Mouse (Mus musculus) spleen, postnatal 4 days (tissue): ENCODE measurements at regions not wholly inside any gene's neighbourhood (a gene's known extent, or its start where the extent isn't known, plus 50 kb on each side); places are given as distances from the start of the nearest gene placed in this dataset.

Source experiments
- DNase-seq, 2 experiments: peaks; one replicate each; pipeline ENCODE4 v3.0.0; 2022; ENCODE audit warnings: low spot score in 2 of 2

DNA sequence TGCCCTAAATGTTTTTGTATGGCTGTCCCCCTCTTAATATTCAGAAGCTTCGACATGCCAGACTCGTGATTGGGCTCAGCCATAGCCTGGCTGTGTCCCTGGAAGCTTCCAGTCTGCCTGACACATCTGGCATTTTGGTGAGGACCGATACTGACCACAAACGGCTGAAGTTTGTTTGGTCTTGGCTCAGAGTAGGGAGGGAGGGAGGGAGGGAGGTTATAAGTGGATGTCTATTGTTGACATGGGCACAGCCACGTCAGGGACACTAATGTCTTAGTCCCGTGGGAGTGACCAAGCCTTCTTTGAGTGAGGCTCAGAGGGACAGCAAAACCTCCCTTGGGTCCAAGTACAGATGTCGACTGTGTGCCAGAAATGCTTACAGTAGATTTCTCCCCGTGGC, 151.7 kb downstream of the Chst1 start:
- DNase-seq = no peak

- no peak for DNase-seq
Observed at GRCm38 (mm10) chr2:92752156-92752555, 152.6 kb downstream of the Chst1 start.

DNA sequence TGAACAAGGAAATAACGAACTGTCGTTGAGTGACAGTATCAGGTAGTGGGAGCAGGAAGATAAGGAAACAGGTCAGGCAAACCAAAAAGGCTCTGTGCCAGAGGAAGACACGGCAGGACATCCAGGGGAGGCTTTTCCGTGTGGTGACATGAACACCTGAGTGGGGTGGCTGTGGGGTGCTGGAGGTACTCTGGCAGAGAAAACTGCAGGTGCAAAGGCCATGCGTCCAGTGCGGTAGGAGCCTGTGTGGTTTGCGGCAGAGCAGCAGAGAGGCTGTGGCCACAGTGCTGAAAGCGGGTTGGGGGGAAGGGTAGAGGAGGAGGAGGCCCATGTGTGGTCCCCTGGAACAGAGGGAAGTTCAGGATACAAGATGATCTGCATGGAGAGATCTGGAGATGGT, 153.3 kb downstream of the Chst1 start:
- no peak for DNase-seq

DNA sequence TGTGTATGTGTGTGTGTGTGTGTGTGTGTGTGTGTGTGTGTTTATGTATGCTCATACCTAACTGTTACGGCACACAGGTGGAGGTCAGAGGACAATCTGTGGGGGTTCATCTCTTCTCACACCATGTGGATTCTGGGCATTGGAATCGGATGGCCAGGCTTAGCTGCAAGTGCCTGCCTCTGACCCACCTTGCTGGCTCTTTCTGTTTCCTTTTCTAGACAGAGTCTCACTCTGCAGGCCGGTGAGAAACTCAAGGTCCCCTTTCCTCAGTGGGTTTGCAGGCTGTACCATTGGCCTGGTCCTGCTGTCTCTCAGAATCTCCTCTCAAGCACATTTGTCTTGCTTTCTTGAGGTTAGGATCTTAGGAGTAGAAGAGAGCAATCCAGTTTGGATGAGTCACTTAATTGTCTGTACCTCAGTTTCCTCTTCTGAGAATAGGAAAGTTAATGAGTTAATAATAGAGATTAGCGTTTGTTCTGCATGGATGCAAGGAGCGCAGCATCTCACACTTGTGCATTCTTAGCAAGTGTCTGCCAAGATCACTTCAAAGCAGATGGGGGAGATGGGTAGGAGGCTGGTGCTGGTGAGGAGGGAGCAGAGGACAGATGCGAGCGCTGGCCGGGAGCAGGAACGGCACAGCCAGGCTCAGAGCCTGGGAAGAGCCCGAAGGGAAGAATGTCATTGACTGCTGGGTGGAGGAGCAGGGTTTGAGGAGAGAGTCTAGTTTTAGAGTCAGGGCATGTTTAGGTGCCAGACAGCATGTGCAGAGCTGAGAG, 155.2 kb downstream of the Chst1 start:
- no peak for DNase-seq

DNA sequence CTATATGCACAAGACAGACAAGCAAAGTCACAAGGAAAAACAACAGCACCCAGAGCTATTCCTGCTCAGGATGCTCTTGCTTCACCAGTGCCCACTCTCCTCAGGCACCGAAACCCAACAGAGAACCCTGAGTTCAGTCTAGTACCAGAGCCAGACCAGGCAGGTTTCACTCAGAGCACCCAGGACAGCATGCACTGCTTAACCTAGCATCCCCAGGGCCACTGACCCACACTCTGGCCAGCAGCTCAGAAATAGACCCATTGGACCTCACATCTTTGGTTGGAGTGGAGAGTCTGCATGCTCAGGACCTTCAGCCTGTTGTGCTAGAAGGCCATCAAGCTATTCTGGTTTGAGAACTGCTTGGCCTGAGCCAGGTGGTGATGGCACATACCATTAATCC, 157.0 kb downstream of the Chst1 start:
- DNase-seq = no peak

GRCm38 (mm10) chr2:92758775-92759174, 156.1 kb upstream of the Syt13 start:
- DNase-seq = no peak

- DNase-seq = no peak
Observed at GRCm38 (mm10) chr2:92763881-92764635, 150.8 kb upstream of the Syt13 start.

GRCm38 (mm10) chr2:92767476-92768005, 147.4 kb upstream of the Syt13 start:
- no peak for DNase-seq

- DNase-seq = no peak
Observed at GRCm38 (mm10) chr2:92768088-92768487, 146.8 kb upstream of the Syt13 start.

DNA sequence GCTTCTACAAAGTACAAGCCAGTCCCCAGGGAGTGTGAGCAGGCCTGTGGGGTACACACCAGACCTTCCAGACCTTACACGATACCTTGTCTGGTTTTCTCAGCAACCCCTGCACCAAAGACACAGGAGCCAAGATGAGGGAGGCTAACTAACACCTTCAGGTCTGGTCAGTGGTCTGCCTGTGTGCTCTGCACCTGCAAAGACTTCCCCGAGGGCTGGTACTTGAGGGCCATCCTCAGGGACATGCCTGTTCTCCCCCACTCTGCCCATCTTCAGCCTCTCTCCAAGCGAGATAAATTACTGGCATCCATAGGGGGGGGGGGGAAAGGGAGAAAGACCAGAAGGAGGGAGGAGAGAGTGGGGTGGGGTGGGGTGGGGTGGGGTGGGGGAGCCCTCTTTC, 145.8 kb upstream of the Syt13 start:
- no peak for DNase-seq

DNA sequence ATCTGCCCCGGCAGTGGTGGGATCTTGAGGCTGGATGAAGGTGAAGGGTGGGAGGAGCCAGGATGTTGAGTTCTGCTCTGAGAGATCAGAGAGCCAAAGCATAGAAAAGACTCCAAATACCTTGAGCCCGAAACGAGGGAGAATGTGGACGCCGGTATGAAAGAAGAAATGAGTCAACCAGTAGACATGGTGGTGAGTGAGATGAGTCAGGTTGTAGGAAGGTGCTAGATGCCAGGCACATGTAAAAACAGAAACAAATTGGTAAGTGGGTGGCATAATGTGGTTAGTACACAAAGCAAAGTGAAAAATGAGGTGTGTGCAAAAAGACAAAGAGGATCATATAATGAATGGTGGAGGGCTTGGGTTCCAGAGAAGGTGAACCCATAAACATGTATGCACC, 144.8 kb upstream of the Syt13 start:
- no peak for DNase-seq

- DNase-seq = no peak
Observed at GRCm38 (mm10) chr2:92772623-92773022, 142.3 kb upstream of the Syt13 start.

GRCm38 (mm10) chr2:92776497-92776896, 138.4 kb upstream of the Syt13 start:
- DNase-seq = no peak

DNA sequence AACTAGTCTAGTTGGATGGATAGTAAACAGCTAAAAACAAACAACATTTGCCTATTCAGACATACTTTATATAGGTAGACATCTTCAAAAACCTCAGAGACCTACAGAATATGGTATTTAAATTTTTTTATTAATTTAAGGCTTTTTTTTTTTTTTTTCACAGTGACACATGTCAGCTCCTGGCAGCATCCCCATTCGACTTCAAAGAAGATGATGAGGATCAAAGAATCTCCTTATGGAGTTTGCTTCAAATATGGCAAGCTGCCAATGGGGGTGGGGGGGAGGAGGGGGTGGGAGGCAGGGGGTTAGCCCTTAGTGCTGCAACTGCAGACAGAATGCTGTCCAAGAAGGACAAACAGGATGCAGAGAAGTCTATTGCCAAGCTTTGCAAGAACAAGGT, 135.8 kb upstream of the Syt13 start:
- no peak for DNase-seq

DNA sequence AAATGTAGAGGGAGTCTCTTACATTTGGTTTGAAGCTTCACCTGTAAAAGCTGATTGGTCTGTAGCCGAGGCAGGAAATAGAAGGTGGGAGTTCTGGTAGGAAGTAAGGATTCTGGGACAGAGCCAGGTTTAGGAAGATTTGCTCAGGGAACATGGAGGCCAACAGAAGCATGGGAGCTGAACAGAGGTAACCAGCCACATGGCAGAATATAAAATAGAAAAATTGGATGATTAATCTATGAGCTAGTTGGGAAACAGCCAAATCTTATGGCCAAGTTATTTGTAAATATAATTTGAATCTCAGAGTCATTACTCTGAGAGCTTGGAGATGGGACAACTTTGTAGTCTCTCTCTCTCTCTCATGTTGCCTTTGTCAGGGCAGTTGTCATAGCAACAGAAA, 134.9 kb upstream of the Syt13 start:
- DNase-seq = no peak

DNA sequence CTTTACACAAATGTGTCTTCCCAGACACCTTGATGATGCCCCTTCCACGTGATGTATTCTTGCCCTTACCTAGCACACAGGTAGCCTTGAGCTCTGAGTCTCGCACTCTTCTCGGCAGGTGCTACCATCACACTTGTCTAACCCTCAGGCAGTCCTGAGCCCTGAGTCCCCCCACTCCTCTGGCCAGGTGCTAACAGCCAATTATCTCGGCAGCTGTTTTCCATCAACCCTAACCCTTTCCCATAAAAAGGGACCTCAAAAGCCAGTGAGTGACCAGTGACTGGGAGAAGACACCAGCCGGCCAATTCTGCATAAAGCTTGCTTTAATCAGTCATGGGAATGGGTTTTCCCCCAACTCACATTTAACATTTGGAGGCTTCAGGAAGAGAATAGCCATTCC, 133.4 kb upstream of the Syt13 start:
- DNase-seq = no peak

GRCm38 (mm10) chr2:92782621-92783020, 132.3 kb upstream of the Syt13 start:
- DNase-seq = no peak

- no peak for DNase-seq
Observed at GRCm38 (mm10) chr2:92784916-92785315, 130.0 kb upstream of the Syt13 start.

DNA sequence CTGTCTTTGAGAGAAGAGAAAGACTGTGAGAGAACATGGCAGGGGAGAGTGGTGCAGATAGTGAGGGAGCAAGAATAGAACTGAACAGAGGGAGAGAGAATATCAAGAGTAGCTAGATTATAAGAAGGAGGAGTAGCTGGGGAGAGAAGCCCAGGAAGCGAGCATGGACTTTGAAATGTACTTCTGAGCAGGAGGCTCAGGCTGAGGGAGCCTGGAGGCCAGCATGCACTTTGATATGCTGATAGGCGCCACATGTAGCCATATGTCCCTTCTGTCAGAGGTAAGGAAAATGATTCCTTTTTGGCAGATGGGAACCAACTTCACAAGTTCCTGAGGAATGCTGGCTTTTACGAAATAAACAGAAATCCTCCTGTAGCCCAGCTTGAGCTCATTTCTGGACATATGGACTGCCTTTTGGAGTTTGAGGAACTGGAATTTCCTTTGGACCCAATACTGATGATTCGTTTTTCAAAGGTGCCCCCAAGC, 126.9 kb upstream of the Syt13 start:
- no peak for DNase-seq

- DNase-seq = no peak
Observed at GRCm38 (mm10) chr2:92788875-92789274, 126.0 kb upstream of the Syt13 start.

- DNase-seq = no peak
Observed at GRCm38 (mm10) chr2:92790374-92790773, 124.5 kb upstream of the Syt13 start.

DNA sequence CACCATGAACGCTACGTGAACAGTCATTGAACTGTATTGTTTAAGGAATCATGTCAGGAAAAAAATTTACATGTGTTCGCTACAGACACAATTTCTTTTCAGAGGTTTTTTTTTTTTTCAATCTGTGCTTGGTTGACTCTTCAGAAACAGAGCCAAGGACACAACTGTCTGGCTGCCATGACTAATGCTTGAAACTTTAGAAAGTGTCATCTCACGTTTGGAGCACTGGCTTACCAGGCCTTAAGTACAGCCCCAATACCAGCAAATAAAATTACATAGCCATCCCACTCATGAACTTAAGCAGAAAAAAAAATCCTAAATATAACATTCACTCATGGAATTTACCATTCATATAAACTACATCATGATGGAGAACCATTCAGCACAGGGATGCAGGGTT, 115.1 kb upstream of the Syt13 start:
- DNase-seq = no peak

DNA sequence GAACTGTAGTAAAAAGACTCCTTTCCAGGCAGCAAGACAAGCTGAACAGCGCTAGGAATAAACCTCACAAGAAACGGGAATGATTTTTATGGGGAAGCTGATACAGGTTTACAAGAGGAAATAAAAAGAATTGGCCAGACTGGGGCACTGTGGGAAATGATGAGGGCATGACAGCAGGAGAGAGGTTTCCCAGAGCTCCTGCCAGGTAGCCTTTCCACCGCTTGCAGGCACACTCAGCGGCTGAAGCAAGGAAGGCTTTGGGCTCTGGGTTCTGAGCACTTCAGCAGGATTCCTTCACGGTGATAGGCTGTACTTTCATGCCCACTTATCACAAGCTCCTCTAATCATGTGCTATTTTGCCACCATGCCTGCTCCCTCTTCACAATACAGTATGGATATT, 114.2 kb upstream of the Syt13 start:
- DNase-seq = no peak
